Mouse (Mus musculus): ENCODE results near the gene Bicra. TPM values are rescaled to one million over a fixed set of nuclear protein-coding genes. Genes with fewer than 3 reads are reported as not detected.

Bicra gene
- polyA plus RNA-seq, 1 experiment from 2014 or later: 1.8 TPM

DNA sequence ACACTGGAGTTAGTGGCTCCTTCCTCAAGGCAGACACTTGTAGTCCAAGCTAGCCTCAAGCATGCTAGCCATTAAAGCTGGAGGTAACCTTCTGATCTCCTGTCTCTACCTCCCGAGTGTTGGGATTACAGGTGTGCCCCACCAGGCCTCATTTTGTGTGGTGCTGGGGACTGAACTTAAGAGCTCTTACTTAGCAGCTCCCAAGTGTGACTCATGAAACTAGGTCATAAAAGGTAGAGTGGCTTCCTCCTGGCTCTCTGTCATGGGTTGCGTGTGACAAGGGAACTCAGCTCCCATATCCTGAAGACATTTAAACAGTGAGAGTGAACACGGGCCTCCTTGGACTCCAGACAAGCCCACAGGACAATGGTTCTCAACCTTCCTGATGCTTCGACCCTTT, 53.9 kb downstream of the Bicra start:
- H3K36me3 ChIP-seq (ENCODE audit: control insufficient read depth, insufficient read depth, low read length): peaks cover 21% of the 10 kb centered on the region
- ATAC-seq (ENCODE audit: low FRiP score, low TSS enrichment) (peak; percentile 41), DNase-seq (ENCODE audit: low spot score) (no peak)
- WGBS: 89% methylated on average over 4 of the region's 4 CpGs
- H3K27me3 ChIP-seq (ENCODE audit: control insufficient read depth, insufficient read depth, low read length): no peaks in the 10 kb centered on the region
- H3K4me1 ChIP-seq (replicated peaks; ENCODE audit: control insufficient read depth, insufficient read depth): no peaks in the 10 kb centered on the region
- H3K27ac ChIP-seq (replicated peaks): no peak overlapping the region
- H3K4me2 ChIP-seq (replicated peaks; ENCODE audit: low read depth): no peak overlapping the region
- H3K9ac ChIP-seq (ENCODE audit: low read length): no peak overlapping the region
- TF ChIP-seq CTCF (IDR thresholded peaks at IDR 0.05; ENCODE audit: low read depth) (no peak), EP300 (optimal IDR thresholded peaks at IDR 0.05) (no peak)
- H3K4me3 ChIP-seq (ENCODE audit: low read depth, low read length): no peak overlapping the region
- H3K9me3 ChIP-seq (ENCODE audit: control insufficient read depth, low read length): no peaks in the 10 kb centered on the region

DNA sequence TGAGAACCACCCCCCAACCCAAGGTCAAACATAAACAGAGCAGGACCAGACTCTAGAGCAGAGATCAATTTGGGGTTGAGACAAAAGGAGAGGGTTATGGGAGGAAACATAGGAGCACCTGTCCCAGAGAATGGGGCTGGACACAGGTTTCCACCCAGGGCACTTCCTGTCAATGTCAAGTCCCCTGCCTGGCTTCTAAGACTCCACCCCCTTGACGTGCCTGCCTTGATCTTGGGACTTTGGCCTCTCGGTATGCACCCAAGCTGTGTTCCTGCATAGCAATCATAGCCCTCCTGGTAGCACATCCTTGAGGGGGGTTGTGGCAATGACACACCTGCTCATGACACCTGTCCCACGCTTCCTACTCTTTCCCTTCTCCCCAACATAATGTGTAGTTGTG, 54.6 kb downstream of the Bicra start:
- H3K4me2 ChIP-seq (replicated peaks; ENCODE audit: low read depth): no peak overlapping the region
- no peaks in the 10 kb centered on the region for H3K9me3 ChIP-seq (ENCODE audit: control insufficient read depth, low read length)
- H3K36me3 ChIP-seq (ENCODE audit: control insufficient read depth, insufficient read depth, low read length): peaks cover 27% of the 10 kb centered on the region
- WGBS: 81% methylated on average over 3 of the region's 3 CpGs
- no peaks in the 10 kb centered on the region for H3K27me3 ChIP-seq (ENCODE audit: control insufficient read depth, insufficient read depth, low read length)
- no peak overlapping the region for H3K9ac ChIP-seq (ENCODE audit: low read length)
- H3K4me3 ChIP-seq (ENCODE audit: low read depth, low read length): no peak overlapping the region
- DNase-seq (ENCODE audit: low spot score) (peak; percentile 51), ATAC-seq (ENCODE audit: low FRiP score, low TSS enrichment) (peak; percentile 70)
- TF ChIP-seq CTCF (IDR thresholded peaks at IDR 0.05; ENCODE audit: low read depth) (no peak), EP300 (optimal IDR thresholded peaks at IDR 0.05) (no peak)
- H3K27ac ChIP-seq (replicated peaks): no peak overlapping the region
- no peaks in the 10 kb centered on the region for H3K4me1 ChIP-seq (replicated peaks; ENCODE audit: control insufficient read depth, insufficient read depth)

- H3K4me2 ChIP-seq (replicated peaks; ENCODE audit: low read depth): no peak overlapping the region
- H3K36me3 ChIP-seq (ENCODE audit: control insufficient read depth, insufficient read depth, low read length): peaks cover 30% of the 10 kb centered on the region
- no peaks in the 10 kb centered on the region for H3K4me1 ChIP-seq (replicated peaks; ENCODE audit: control insufficient read depth, insufficient read depth)
- no peak overlapping the region for H3K9ac ChIP-seq (ENCODE audit: low read length)
- 92% methylated on average over 3 of the region's 3 CpGs for WGBS
- no peak overlapping the region for H3K4me3 ChIP-seq (ENCODE audit: low read depth, low read length)
- H3K27ac ChIP-seq (replicated peaks): no peak overlapping the region
- no peaks in the 10 kb centered on the region for H3K9me3 ChIP-seq (ENCODE audit: control insufficient read depth, low read length)
- ATAC-seq (ENCODE audit: low FRiP score, low TSS enrichment) (no peak), DNase-seq (ENCODE audit: low spot score) (no peak)
- no peak for TF ChIP-seq EP300 (optimal IDR thresholded peaks at IDR 0.05)
- TF ChIP-seq CTCF (IDR thresholded peaks at IDR 0.05; ENCODE audit: low read depth): no peak
- no peaks in the 10 kb centered on the region for H3K27me3 ChIP-seq (ENCODE audit: control insufficient read depth, insufficient read depth, low read length)
Measured at GRCm38 (mm10) chr7:15991764-15992163, 56.0 kb downstream of the Bicra start.

DNA sequence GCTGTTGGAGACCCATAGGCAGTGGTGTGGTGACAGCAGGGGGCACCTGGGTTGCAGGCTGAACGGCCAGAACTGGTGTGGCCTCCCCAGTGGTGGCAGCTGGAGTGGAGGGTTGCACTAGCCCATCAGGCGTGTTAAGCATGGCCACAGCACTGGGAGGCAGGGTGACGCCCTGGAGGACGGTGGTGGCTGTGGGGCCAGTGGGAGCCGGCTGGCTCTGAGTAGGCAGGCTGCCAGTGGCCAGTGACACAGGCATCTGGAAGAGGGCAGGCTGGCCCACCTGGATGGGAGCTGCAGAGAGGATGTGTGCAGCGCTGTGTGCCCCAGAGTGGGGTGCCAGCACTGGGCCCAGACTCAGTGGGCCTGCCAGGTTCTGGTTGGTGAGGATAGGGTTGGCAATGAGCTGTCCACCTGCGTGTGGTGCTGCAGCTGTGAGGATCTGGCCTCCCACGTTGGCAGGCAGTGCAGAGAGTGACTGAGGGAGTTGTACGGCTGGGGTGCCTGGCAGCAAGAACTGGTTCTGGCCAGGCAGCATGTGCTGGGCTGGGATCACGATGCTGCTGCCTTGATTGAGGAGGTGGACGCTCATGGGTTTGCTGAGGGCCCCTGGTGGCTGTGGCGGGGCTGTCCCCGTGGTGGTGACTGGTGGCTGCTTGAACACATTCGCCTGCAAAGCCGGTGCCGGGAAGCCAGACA, 59.9 kb downstream of the Bicra start:
- no peaks in the 10 kb centered on the region for H3K4me1 ChIP-seq (replicated peaks; ENCODE audit: control insufficient read depth, insufficient read depth)
- peaks cover 19% of the 10 kb centered on the region for H3K36me3 ChIP-seq (ENCODE audit: control insufficient read depth, insufficient read depth, low read length)
- no peak overlapping the region for H3K4me2 ChIP-seq (replicated peaks; ENCODE audit: low read depth)
- no peak overlapping the region for H3K9ac ChIP-seq (ENCODE audit: low read length)
- DNase-seq (ENCODE audit: low spot score) (no peak), ATAC-seq (ENCODE audit: low FRiP score, low TSS enrichment) (no peak)
- H3K27ac ChIP-seq (replicated peaks): no peak overlapping the region
- no peak overlapping the region for H3K4me3 ChIP-seq (ENCODE audit: low read depth, low read length)
- no peaks in the 10 kb centered on the region for H3K9me3 ChIP-seq (ENCODE audit: control insufficient read depth, low read length)
- WGBS: 91% methylated on average over 16 of the region's 16 CpGs
- no peaks in the 10 kb centered on the region for H3K27me3 ChIP-seq (ENCODE audit: control insufficient read depth, insufficient read depth, low read length)
- TF ChIP-seq CTCF (IDR thresholded peaks at IDR 0.05; ENCODE audit: low read depth) (no peak), EP300 (optimal IDR thresholded peaks at IDR 0.05) (no peak)

- H3K36me3 ChIP-seq (ENCODE audit: control insufficient read depth, insufficient read depth, low read length): peaks cover 6% of the 10 kb centered on the region
- no peak overlapping the region for H3K4me3 ChIP-seq (ENCODE audit: low read depth, low read length)
- 21% methylated on average over 4 of the region's 4 CpGs for WGBS
- no peak overlapping the region for H3K9ac ChIP-seq (ENCODE audit: low read length)
- no peak for ATAC-seq (ENCODE audit: low FRiP score, low TSS enrichment)
- H3K27ac ChIP-seq (replicated peaks): peak overlapping the region; percentile 67
- H3K9me3 ChIP-seq (ENCODE audit: control insufficient read depth, low read length): no peaks in the 10 kb centered on the region
- H3K4me1 ChIP-seq (replicated peaks; ENCODE audit: control insufficient read depth, insufficient read depth): no peaks in the 10 kb centered on the region
- H3K4me2 ChIP-seq (replicated peaks; ENCODE audit: low read depth): no peak overlapping the region
- no peak for TF ChIP-seq EP300 (optimal IDR thresholded peaks at IDR 0.05)
- TF ChIP-seq CTCF (IDR thresholded peaks at IDR 0.05; ENCODE audit: low read depth): peak; percentile 90
- no peaks in the 10 kb centered on the region for H3K27me3 ChIP-seq (ENCODE audit: control insufficient read depth, insufficient read depth, low read length)
- no peak for DNase-seq (ENCODE audit: low spot score)
Measured at GRCm38 (mm10) chr7:15982729-15983407, 64.9 kb downstream of the Bicra start.

DNA sequence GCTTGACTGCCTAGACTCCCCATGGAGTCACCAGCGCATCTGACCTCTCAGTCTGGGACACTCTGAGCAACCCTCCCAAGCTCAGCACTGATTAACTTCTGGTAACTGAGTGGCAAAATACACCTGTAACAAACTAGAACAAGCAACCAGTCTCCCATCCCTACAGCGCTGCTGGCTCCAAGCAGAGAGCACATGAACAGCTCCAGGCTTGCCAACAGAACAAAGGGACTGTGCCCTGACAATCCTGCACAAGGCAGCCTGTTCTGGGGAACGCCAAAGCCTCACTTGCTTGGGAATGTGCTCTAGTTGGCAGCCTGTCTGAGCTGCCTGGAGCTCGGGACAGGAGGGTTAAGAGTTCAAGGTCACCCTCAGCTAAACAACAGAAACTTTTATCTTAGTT, 66.2 kb downstream of the Bicra start:
- WGBS: 62% methylated on average over 4 of the region's 4 CpGs
- Histone ChIP-seq H3K9me3 (ENCODE audit: control insufficient read depth, low read length) (no peaks in the 10 kb centered on the region), H3K27ac (replicated peaks) (no peak overlapping the region), H3K4me2 (replicated peaks; ENCODE audit: low read depth) (no peak overlapping the region), H3K27me3 (ENCODE audit: control insufficient read depth, insufficient read depth, low read length) (no peaks in the 10 kb centered on the region), H3K4me3 (ENCODE audit: low read depth, low read length) (no peak overlapping the region), H3K9ac (ENCODE audit: low read length) (no peak overlapping the region), H3K4me1 (replicated peaks; ENCODE audit: control insufficient read depth, insufficient read depth) (no peaks in the 10 kb centered on the region), H3K36me3 (ENCODE audit: control insufficient read depth, insufficient read depth, low read length) (peaks cover 4% of the 10 kb centered on the region)
- no peak for TF ChIP-seq CTCF (IDR thresholded peaks at IDR 0.05; ENCODE audit: low read depth)
- TF ChIP-seq EP300 (optimal IDR thresholded peaks at IDR 0.05): no peak
- ATAC-seq (ENCODE audit: low FRiP score, low TSS enrichment) (no peak), DNase-seq (ENCODE audit: low spot score) (no peak)
